Mouse (Mus musculus) liver, postnatal 0 days (tissue): Measurements from ENCODE around the gene Itga1. TPM values are rescaled to one million over a fixed set of nuclear protein-coding genes. Genes with fewer than 3 reads are reported as not detected.
A peak's percentile ranks its signal among the peaks of the same experiment; 100 is the strongest.

Experiments used
- ATAC-seq: fragments of 200-750 bp; cut with Nextera tagmentation; 2 replicates; pipeline ENCODE4 v1.8.0; 2017; ENCODE audit warnings: mild to moderate bottlenecking, moderate library complexity
- DNase-seq: peaks from one replicate; pipeline ENCODE4 v3.0.0-alpha.2; 2016
- H3K27ac ChIP-seq: fragments of 300-500 bp; sonication (generic); 2 replicates; pipeline ENCODE4 v1.5.1; 2014; ENCODE audit warnings: antibody characterized with exemption, moderate library complexity, mild to moderate bottlenecking, low read depth
- H3K27me3 ChIP-seq: fragments of 300-500 bp; sonication (generic); 2 replicates; pipeline ENCODE4 v1.6.1; 2014; ENCODE audit warnings: low read length, control low read depth, mixed read lengths; ENCODE audit not compliant: insufficient read depth
- H3K36me3 ChIP-seq: fragments of 300-500 bp; sonication (generic); replicated peaks from 2 replicates; pipeline ENCODE4 v1.6.1; 2014; ENCODE audit warnings: mild to moderate bottlenecking, control low read depth, low read length, moderate library complexity, mixed read lengths; ENCODE audit not compliant: insufficient read depth
- H3K4me1 ChIP-seq: fragments of 300-500 bp; sonication (generic); 2 replicates; pipeline ENCODE4 v1.6.1; 2014; ENCODE audit warnings: antibody characterized with exemption, mild to moderate bottlenecking, control low read depth; ENCODE audit not compliant: insufficient read depth
- H3K4me2 ChIP-seq: fragments of 300-500 bp; sonication (generic); 2 replicates; pipeline ENCODE4 v1.6.1; 2014; ENCODE audit warnings: low read depth, mild to moderate bottlenecking, low read length, moderate library complexity, mixed read lengths
- H3K4me3 ChIP-seq: fragments of 300-500 bp; sonication (generic); 2 replicates; pipeline ENCODE4 v1.5.1; 2014; ENCODE audit warnings: low read depth, low read length
- H3K9ac ChIP-seq: fragments of 300-500 bp; sonication (generic); replicated peaks from 2 replicates; pipeline ENCODE4 v1.6.1; 2014; ENCODE audit warnings: mild to moderate bottlenecking, moderate library complexity
- H3K9me3 ChIP-seq: fragments of 300-500 bp; sonication (generic); 2 replicates; pipeline ENCODE4 v1.6.1; 2016; ENCODE audit warnings: mild to moderate bottlenecking, control low read depth, low read length, mixed read lengths
- CTCF ChIP-seq: sonication (generic); IDR thresholded peaks from 2 replicates; pipeline ENCODE4 v1.5.1; 2016; ENCODE audit warnings: antibody characterized with exemption, low read depth
- EP300 ChIP-seq: IDR thresholded peaks from 2 replicates; pipeline ENCODE4 v1.6.1; 2016; ENCODE audit warnings: antibody characterized with exemption, low read depth, mild to moderate bottlenecking
- WGBS: fragments of 180-500 bp; shearing (Covaris S2); extraction: QIAGEN DNeasy Blood & Tissue Kit; methylation state at CpG from one replicate; pipeline ENCODE4 v1.1.7; 2014; ENCODE audit not compliant: insufficient replicate concordance; 5-methylcytosine and 5-hydroxymethylcytosine counted together
- polyA plus RNA-seq: library from polyadenylated mRNA; unstranded; fragments of >200 nt; fragmentation: Nextera tagmentation; extraction: Ambion mirVana; gene quantifications from 2 replicates; pipeline ENCODE4 v1.2.1, GENCODE M21; 2015

Itga1 gene
- polyA plus RNA-seq, 1 experiment from 2014 or later: 5.9 TPM

DNA sequence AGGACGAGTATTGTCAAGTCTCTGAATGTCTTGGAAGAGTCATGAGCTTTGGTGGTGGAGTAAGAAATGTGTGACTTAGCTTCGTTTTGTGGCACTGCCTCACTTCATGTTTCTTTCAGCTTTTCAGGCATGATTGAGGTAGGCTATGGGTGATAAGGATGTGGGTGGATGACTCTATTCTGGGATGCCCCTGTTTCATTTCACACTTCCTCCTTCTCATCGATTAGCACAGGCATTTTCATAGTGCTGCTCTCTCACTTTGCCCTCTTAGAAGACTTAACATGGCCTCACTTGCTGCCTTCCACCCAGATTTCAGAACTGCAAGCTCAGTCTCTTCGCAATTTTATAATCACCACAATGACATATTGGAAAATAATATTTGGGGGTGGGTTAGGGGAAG, 102.2 kb downstream of the Itga1 start:
- DNase-seq (no peak), ATAC-seq (no peak)
- Histone ChIP-seq H3K9ac (no peak overlapping the region), H3K4me3 (no peak overlapping the region), H3K4me2 (no peak overlapping the region), H3K27ac (no peak overlapping the region), H3K4me1 (no peaks in the 10 kb centered on the region), H3K27me3 (no peaks in the 10 kb centered on the region), H3K9me3 (peaks cover 3% of the 10 kb centered on the region; the same call in 1 of the 2 replicates), H3K36me3 (peaks cover 8% of the 10 kb centered on the region; the same call in 1 of the 2 replicates)
- 52% methylated on average over 4 of the region's 4 CpGs for WGBS
- TF ChIP-seq EP300 (no peak), CTCF (no peak)

DNA sequence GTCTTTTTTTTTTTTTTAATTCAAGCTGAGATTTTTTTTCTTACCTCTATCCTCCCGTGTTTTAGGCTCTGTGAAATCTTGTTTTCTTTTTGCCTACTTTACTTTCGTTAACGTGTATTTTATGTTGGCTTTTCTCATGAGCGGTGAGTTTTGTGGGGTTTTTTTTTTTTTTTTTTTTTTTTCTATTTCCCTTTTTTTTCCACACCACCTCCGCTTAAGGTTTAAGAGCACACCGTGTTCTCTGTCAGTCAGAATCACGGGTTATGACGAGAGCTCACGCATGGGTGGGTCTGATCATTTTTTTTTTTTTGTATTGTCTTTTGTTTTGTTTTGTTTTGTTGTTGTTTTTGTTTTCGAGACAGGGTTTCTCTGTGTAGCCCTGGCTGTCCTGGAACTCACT, 103.7 kb downstream of the Itga1 start:
- H3K9me3 ChIP-seq: peaks cover 3% of the 10 kb centered on the region; the same call in 1 of the 2 replicates
- no peaks in the 10 kb centered on the region for H3K27me3 ChIP-seq
- no peak overlapping the region for H3K9ac ChIP-seq
- H3K27ac ChIP-seq: no peak overlapping the region
- H3K4me2 ChIP-seq: no peak overlapping the region
- no peak for ATAC-seq
- TF ChIP-seq EP300: no peak
- no peak for TF ChIP-seq CTCF
- peaks cover 8% of the 10 kb centered on the region; the same call in 1 of the 2 replicates for H3K36me3 ChIP-seq
- WGBS: 78% methylated on average over 10 of the region's 10 CpGs
- H3K4me3 ChIP-seq: no peak overlapping the region
- DNase-seq: no peak
- H3K4me1 ChIP-seq: no peaks in the 10 kb centered on the region

DNA sequence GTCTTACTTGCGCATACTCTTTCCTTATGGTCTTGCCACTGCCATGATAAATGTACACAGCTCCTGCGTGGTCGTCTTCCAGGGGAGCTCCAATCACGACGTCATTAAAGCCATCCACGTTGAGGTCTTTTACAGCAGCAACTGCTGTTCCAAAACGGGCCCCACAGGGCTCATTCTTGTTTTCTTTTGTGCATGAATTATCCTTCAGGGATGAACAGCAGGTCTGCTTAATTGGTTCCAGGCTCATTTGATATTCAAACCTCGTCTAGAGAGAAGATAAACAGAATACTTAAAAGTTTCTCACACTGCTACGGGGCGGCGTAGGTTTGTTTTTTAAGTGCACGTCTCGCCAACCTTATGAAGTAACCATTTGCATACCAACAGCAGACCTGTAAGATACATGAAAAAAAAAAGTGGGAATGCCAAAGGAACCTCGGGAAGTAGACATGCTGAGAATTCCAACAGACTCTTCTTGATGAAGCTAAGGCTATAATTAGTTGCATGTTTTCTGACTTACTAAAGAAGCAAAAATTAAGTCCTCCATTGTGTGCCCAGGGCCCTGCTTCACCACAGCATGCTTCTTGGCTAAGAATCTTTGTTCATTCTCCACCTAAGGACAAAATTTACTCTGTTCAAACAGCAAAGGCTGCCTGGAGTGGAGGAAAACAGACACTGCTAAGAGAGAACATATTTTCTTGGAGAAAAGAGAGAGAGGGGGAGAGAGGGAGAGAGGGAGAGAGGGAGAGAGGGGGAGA, 109.3 kb downstream of the Itga1 start:
- Histone ChIP-seq H3K36me3 (peaks cover 5% of the 10 kb centered on the region), H3K27me3 (no peaks in the 10 kb centered on the region), H3K27ac (no peak overlapping the region), H3K4me3 (no peak overlapping the region), H3K9me3 (no peaks in the 10 kb centered on the region), H3K9ac (no peak overlapping the region), H3K4me2 (no peak overlapping the region), H3K4me1 (no peaks in the 10 kb centered on the region)
- ATAC-seq (no peak), DNase-seq (no peak)
- no peak for TF ChIP-seq CTCF
- no peak for TF ChIP-seq EP300
- 66% methylated on average over 14 of the region's 14 CpGs for WGBS

DNA sequence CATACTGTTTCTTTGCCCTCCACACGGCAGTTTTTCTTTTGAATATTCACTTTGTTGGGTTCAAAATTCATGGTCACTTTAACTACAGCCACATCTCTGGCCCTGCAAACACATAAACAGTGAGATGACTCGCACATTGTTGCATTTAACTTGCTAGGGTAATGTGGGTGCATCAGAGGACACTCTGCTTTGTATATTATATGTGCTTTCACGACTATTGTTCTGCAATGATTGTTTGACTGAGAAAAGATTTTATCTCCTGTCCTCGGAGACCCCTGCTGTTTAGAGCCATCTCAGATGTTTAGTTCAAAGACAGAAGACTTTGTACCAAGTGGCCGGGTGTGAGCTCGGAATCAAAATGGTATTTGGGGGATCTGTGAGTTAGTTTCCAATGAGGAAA, 114.1 kb downstream of the Itga1 start:
- no peaks in the 10 kb centered on the region for H3K9me3 ChIP-seq
- H3K9ac ChIP-seq: no peak overlapping the region
- H3K27me3 ChIP-seq: no peaks in the 10 kb centered on the region
- ATAC-seq (no peak), DNase-seq (no peak)
- H3K27ac ChIP-seq: no peak overlapping the region
- H3K4me2 ChIP-seq: no peak overlapping the region
- 64% methylated on average over 6 of the region's 6 CpGs for WGBS
- H3K4me3 ChIP-seq: no peak overlapping the region
- TF ChIP-seq CTCF (no peak), EP300 (no peak)
- H3K36me3 ChIP-seq: peaks cover 10% of the 10 kb centered on the region
- no peaks in the 10 kb centered on the region for H3K4me1 ChIP-seq

DNA sequence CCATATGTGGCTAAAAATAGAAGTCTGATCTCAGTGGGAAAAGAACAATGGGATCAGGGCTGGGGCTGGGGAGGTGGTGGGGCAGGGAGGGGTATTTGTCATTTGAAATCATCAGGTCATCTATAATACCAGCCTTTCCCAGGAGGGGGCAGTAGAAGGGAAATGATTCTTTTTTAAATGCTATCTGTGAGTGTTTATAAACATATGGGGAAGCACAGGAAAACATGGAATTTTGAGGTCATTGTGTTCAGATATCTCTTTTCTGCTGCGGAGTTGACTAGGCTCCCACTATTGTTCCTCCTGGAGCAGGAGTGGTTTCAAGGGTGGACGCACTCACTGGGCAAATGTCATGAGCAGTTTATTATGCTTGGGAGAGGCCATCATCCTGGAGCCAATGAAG, 114.6 kb downstream of the Itga1 start:
- Histone ChIP-seq H3K9me3 (no peaks in the 10 kb centered on the region), H3K9ac (no peak overlapping the region), H3K4me1 (no peaks in the 10 kb centered on the region), H3K4me2 (no peak overlapping the region), H3K4me3 (no peak overlapping the region), H3K27ac (no peak overlapping the region), H3K36me3 (peaks cover 10% of the 10 kb centered on the region), H3K27me3 (no peaks in the 10 kb centered on the region)
- DNase-seq (peak; percentile 21), ATAC-seq (no peak)
- TF ChIP-seq CTCF (peak; percentile 48), EP300 (no peak)
- WGBS: 47% methylated on average over 2 of the region's 2 CpGs

DNA sequence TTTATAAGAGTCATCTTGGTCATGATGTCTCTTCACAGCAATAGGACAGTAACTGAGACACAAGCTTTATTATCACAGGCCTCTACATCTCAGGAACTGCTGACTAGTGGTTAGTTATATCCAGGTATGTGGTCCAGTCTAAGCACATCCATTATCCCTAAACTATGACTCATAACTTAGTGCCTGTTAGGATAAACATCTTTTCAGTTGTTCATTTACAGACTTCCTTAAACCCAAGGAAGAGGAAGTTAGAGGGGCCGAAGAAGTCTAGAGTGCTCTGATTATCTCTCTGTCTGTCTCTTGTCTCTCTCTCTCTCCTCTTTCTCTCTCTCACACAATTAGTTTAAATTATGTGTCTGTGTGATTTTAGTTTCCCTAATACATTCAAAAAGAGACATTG, 117.1 kb downstream of the Itga1 start:
- no peak for DNase-seq
- ATAC-seq: no peak
- 20% methylated on average over 1 of the region's 1 CpGs for WGBS
- H3K36me3 ChIP-seq: peaks cover 13% of the 10 kb centered on the region
- no peak overlapping the region for H3K9ac ChIP-seq
- H3K9me3 ChIP-seq: no peaks in the 10 kb centered on the region
- H3K27ac ChIP-seq: no peak overlapping the region
- H3K4me3 ChIP-seq: no peak overlapping the region
- no peaks in the 10 kb centered on the region for H3K27me3 ChIP-seq
- H3K4me2 ChIP-seq: no peak overlapping the region
- TF ChIP-seq EP300: no peak
- TF ChIP-seq CTCF: no peak
- no peaks in the 10 kb centered on the region for H3K4me1 ChIP-seq
